Mouse (Mus musculus): ENCODE results near the gene Mdc1. TPM values are rescaled to one million over a fixed set of nuclear protein-coding genes. Genes with fewer than 3 reads are reported as not detected.
A peak's percentile ranks its signal among the peaks of the same experiment; 100 is the strongest.

Gene Mdc1
- total RNA-seq (2017) = 27.0 and 39.0 TPM in 2 replicates

DNA sequence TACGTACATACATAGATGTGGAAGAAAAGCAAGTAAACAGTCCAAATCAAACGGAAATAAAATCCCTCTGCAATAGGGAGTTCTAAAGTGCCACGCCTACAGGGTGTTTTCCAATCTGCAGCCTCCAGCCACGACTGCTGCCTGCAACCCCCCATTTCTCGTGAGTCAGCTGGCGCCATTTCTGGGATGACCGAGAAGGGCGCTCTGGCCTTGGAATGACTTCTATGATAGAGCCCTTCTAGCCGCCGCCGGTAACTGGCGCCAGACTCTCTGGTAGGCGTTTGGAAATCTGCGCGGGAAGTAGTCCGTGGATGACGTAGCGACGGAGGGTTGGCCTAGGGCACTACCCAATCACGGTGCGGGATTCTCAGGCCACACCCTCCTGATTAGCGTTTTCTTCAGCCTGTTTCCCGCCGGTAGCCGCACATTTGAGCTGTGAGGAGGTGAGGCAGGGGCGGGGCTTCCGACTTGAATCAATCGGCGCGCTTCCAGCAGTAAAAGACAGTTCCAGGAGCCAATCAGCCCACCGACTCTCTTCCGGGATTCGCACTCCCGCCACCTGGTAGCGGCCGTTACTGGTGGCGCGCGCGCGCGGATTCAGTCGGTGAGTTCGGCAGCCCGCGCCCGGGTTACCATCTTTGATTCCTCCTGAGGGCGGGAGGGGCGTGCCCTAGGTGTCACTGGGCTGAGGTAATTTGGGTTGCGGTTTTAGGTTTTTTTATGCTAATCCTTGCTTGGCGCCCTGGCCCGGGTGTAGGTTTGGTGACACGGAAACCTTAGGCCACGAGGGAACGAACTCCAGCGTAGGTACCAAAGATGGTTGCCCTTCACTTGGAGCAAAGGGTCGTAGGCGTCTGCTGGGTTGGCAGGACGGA lies at the start of gene Mdc1:
Mdc1 (plus strand) TSS at position 440 of the 875 bp plus-strand sequence.
- peak; percentile 75 for ATAC-seq (replicated peaks; ENCODE audit: low read depth, poor library complexity, severe bottlenecking)

DNA sequence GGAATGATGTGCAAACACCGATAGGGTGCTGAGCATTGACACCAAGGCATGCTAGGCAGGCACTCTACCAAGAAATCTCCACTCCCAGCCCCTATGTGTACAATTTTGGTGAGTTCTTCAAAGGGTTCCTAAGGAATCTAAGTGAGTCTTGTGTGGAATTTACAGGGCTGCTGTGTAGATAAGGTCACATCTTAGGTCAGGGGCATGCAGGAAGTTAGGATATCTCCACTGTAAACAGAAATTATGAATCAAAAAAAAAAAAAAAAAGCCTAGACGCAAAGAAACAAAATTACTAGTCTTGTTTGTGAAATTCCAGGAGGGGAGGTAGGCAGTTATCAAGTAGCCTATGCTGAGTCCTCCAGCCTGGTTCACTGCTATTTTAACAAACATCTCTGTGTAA lies 48.5 kb upstream of the Mdc1 start:
- ATAC-seq (replicated peaks; ENCODE audit: low read depth, poor library complexity, severe bottlenecking) = no peak

DNA sequence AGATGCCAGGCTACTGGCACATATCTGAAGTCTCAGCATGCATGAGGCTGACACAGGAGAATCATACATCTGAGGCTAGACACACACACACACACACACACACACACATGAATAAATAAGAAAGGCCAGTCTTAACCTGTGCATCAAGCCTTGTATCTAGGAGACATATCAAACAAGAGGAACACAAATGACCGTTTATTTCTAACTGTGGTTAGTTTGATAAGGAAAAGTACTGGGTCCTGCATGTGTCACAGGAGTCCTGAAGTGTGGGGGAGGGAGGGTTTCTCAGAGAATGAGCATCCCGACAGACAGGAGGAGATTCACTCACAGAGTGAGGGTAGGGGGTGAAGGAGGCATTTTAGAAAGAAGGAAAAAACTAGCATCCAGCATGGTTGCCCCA lies 46.2 kb upstream of the Mdc1 start:
- peak; percentile 35; the same call in 1 of the 2 replicates for ATAC-seq (replicated peaks; ENCODE audit: low read depth, poor library complexity, severe bottlenecking)

DNA sequence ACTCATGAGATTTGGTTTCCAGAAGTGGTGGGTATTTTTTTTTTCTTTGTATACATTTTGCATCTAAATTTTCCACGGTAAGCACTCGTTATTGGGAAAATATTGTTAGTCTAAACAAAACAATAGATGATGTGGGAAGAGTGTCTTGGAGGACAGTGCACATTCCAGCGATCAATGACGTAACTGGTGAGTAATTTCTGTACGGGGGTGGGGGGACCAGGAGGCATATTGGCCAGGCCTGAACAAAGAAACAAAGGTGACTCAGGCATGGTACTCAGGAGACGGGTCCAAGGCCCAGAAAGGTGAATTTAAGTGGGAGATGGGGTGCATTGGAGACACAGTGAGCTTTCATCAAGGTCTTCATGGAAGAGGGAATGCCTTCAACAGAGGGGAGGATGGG lies 45.7 kb upstream of the Mdc1 start:
- ATAC-seq (replicated peaks; ENCODE audit: low read depth, poor library complexity, severe bottlenecking) = no peak

DNA sequence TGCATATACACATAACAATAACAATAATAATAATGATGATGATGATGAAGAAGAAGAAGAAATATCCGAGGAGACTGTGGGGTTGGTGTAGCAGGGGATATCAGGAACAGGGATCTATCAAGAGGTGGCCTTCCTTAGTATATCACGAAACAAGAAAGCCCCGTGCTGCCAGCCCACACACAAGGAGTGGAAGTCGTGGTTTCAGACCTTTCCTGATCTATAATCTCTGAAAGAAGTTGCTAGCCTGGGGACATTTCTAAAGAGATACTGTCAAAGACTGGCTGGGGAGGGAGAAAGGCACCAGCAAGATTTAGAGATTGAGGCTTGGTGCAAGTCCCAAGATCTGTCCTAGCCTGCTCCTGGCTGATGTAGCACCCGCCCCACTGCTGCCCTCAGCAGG lies 44.5 kb upstream of the Mdc1 start:
- ATAC-seq (replicated peaks; ENCODE audit: low read depth, poor library complexity, severe bottlenecking) = 0 out of 2 replicates have a peak, but pooled peaks have one; percentile 20

DNA sequence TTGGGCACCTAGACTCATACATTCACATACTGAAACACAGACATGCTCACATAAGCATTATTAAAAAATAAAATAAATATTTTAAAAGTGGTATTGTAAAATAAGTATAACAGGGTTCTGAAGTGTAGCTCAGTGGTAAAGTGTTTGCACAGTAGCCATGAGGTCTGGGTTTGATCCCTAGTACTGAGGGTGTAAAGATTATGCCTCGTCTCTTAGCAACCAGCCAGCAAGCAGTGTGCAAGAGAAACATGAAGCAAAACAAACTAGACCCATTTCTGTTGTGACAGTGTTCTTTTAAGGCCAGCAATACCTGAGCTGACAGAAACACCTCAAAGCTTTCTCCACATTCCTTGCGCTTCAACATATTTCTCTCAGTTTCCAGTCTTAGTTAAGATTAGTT lies 40.4 kb upstream of the Mdc1 start:
- no peak for ATAC-seq (replicated peaks; ENCODE audit: low read depth, poor library complexity, severe bottlenecking)

DNA sequence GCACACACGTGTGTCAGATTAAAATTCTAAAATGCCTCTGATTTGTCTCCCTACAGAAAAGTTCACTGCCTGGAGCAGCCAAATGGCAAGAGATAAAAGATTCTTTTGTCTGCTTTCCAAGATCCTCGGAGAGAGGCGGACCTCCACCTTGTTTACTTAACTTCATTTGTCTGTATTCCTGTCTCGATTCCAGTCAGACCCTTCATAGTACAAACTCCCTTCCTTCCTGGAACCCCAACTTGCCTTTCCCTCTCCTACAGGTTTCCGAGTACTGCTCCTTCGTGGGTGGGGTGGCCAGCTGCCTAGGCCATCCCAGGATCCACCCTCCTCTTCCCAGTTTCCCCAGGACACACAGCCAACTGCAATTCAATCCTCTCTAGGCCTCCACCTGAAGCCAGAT lies 38.3 kb upstream of the Mdc1 start:
- ATAC-seq (replicated peaks; ENCODE audit: low read depth, poor library complexity, severe bottlenecking) = no peak

DNA sequence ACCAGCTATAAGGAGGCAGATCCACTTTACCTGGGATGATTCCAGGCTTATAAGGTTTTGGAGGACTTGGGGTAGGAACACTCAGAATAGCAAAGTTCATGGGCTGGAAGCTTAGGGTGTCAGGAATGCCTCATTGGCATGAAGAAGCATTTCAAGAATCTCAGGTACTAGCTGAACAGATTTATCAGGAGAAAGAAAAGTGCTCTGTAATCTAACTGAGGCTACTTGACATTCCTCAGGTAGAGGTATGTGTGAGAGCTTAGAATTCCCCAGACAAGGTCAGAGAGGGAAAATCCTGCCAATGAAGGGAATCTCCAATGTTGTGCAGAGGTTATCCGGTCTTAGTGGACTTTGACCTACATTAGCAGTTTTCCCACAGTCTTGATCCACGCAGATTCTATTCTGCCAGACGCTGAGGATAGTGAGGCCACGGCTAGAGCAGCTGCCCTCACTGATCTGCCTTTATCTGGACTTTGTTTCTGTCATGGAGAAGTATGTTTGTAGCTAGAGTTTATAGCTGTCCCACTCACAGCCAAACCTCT lies 37.4 kb upstream of the Mdc1 start:
- ATAC-seq (replicated peaks; ENCODE audit: low read depth, poor library complexity, severe bottlenecking) = no peak

DNA sequence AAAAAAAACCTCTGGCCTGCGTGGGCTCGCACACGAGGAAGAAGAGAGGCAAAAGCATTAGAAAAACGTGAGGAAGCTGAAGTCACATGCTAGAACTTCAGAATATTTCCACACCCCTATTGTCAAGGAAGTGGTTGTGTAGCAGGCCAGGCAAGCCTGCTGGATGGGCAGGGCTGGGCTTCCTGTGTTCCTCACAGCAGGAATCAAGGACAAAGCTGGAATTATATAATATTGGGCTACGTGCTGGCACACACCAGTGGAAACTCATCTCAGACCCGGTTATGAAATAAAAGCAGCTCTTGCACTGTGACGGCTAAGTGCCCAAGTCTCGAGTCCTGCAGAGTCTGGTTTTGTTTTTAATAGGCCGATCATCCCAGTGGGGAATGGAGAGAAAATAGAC lies 33.2 kb upstream of the Mdc1 start:
- no peak; the same call in 1 of the 2 replicates for ATAC-seq (replicated peaks; ENCODE audit: low read depth, poor library complexity, severe bottlenecking)

DNA sequence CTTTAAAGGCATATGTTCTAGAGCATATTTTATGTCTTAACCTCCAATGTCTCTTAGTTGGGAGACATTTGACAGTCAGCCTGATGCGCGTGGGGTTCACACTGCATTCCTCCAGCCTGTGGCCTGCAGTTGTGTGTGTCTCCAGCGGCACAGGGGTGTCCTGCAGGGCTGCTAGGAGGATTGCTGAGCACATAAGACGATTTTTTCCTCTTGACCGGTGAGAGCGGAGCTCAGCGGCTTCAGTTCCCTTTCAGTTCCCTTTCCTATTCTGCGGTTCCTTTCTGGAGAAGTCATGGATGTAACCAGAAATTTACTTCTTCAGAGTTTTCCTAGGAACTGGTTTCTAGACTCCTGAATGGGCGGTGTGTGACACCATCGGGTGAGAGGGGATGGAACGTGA lies 31.9 kb upstream of the Mdc1 start:
- ATAC-seq (replicated peaks; ENCODE audit: low read depth, poor library complexity, severe bottlenecking) = no peak

DNA sequence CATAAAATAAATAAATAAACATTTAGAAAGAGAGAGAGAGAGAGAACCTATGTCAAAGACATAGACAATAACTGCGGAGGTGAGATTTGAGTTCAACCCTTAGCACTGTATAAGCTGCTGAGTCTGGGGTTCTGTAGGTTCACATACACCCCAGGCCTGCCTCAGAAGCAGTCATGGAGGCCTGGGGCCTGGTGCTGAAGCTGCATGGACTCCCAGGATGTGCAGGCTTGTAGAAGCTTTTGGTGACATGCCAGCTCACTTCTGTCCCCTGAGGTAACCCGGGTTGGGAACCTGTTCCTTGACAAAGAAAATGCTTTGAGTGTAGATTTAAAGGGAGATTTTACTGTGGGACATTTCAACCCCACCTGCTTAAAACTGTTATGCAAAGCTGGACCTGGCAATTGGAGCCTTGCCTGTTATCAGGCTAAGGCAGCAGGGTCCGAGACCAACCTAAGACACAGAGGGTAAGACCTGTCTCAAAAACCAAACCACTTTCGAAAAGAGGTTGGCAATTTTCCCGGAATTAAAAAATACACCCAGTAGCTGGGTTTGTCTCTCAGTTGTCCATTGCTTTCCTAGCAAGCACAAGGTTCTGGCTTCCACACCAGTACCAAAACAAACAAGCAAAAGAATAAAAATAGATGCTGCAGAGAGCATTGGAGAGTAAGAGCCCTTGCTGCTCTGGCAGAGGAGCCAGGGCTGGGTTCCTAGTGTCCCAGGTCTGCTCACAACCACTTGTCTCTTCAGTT lies 30.2 kb upstream of the Mdc1 start:
- ATAC-seq (replicated peaks; ENCODE audit: low read depth, poor library complexity, severe bottlenecking) = no peak

DNA sequence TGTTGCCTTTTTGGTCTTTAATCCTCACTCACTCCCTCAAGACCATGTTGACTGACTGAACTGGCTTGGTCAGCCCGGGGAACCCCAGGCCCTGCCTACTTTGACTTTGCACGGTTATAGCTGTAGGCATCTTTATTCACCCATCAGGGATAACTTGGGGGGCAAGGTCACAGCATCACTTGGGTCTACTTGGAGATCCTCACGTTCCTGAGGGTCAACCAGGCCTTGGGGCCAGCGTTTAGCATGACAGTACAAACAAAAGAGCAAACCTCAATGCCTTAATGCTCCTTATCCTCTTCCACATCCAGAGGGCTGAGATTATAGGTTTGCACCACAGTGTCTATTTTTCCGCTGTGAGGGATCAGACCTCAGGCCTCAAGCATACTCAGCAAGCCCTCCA lies 29.0 kb upstream of the Mdc1 start:
- ATAC-seq (replicated peaks; ENCODE audit: low read depth, poor library complexity, severe bottlenecking) = no peak

DNA sequence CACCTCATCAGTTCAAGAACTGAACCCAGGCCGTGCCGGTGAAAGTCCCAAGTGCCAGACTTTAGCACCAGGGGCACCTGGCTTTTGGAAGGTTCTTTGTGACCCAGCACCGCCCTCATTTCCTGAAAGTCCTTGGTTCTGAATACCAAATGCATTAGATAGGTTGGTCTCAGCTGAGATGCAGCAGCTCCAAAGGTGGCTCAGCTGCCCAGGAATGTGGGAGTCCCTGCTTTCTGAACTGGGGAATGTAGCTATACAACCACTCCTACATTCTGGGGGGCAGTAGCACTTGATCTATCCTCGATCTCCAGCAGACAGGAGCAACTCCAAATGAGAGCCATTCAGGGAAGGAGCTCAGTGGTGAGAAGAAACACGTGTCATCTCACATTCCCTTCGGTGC lies 28.6 kb upstream of the Mdc1 start:
- no peak for ATAC-seq (replicated peaks; ENCODE audit: low read depth, poor library complexity, severe bottlenecking)

DNA sequence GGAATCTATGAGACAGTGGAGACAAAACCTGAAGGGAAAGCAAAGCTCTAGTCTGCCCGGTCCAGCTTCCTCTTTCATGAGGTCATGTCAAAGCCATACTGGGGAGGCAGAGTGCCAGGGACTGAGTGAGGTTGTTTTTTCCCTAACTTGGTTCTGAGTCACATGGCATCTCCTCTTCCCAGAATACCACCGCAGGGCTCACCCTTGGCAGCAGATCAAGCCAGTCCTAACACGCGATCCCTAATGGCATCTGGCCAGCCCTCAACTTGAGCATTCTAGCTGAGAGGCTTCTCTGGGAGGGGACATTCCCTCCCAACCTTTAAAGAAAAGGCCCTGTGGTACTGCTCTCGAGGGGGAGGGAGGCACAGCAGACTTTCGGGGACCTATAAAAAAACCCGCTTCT lies 28.1 kb upstream of the Mdc1 start:
- peak; percentile 76 for ATAC-seq (replicated peaks; ENCODE audit: low read depth, poor library complexity, severe bottlenecking)

DNA sequence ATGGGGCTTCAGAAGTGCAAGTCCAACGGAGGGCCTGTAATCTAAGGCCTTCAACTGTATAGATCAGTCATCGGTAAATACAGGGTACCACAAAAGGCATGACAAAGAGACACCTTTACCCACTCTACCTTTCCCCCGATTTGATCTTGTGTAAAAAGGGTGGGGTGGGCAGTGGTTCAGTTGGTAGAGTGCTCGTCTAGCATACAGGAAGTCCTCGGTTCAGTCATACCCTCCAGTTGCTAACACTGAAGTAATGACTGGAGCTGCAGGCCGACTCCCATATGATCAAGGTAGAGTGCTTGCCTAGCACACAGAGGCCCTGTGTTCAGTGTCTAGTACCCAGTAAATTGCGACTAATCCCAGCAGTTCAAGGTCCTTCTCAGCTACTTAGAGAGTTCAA lies 27.7 kb upstream of the Mdc1 start:
- ATAC-seq (replicated peaks; ENCODE audit: low read depth, poor library complexity, severe bottlenecking) = peak; percentile 30

DNA sequence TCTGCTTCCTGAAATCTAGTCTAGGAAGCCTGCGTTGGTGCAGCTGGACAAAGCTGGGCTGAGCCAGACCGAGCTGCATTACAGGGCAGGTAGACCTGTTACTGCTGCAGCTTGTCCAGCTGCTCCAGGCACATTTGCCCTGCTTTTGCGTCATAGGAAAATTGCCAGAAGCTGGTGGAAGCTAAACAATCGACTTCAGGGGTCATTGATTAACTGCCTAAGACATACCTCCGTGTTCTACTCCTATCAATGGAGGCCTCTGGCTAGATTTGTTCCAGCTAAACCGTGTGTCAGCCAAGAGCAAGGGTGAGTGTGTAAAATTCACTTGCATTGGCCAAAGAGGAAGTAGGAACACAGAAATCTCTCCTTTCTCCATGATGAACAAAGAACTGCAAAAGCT lies 26.6 kb upstream of the Mdc1 start:
- ATAC-seq (replicated peaks; ENCODE audit: low read depth, poor library complexity, severe bottlenecking) = no peak

DNA sequence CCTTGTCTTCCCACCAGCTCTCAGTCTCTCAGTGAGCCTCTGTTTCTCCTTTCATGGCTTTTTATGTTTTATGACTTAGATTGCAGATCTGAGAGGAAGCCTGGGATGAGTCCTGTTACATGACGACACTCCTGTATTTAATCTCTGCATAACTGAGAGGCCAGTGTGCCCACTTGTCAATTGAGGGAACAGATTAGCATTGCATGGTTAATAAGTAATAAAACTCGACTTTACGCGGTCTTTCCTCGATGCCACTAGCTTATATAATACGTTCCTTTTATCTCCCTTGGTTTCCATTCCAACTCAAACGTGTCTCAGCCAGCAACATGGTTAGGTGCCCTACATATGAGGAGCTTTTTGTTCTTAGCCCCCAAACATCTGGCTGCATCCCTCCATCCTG lies 25.5 kb upstream of the Mdc1 start:
- ATAC-seq (replicated peaks; ENCODE audit: low read depth, poor library complexity, severe bottlenecking) = no peak

DNA sequence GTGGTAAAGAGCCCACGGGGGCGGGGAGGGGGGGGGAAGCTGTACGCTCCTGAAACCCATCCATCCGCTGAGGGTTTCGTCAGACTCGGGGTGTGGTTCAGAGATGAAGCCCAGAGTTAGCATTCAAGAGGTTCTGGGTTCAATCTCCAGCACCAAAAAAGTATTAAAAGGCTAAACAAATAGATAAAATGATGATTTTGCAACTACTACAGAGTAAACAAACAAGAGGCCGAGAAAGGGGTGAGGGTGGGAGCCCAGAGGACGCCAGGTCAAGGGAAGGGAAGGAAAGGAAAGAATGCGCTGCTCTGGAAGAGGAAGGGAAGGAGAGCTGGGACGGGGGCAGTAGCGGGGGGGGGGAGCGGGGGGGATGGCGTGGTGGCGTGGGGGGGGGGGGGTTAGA lies 24.6 kb upstream of the Mdc1 start:
- ATAC-seq (replicated peaks; ENCODE audit: low read depth, poor library complexity, severe bottlenecking) = no peak

DNA sequence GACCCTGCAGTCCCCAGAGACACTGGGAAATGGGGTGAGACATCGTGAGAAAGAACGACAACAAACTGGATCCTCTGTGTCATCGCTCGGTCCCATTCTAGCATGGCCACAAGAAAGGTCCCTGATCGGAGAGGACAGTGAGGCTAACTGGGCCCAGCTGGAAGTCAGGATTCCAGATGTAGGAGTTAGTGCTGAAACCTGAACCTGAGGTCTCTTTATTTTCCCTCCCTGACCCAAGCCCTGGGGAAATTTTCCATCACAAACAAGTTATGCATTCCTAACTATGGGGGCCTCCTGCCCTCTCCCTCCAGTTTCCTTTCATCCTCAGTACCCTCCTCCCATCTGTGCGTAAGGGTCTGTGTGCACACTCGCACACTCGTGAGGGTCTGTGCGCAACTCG lies 24.1 kb upstream of the Mdc1 start:
- no peak for ATAC-seq (replicated peaks; ENCODE audit: low read depth, poor library complexity, severe bottlenecking)

DNA sequence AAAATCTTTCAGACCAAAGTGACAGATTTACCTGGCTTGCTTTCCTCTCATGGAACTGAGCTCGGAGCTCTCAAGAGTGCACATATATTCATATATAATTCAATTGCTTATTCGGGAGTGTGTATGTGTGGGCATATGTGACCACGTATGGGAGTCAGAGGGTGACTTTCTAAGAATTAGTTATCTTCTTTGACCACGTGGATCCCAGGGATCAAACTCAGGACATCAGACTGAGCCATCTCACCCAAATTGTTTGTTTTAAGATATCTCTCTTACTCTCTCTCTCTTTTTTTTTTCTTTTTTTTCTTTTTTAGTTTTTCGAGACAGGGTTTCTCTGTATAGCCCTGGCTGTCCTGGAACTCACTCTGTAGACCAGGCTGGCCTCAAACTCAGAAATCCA lies 21.2 kb upstream of the Mdc1 start:
- no peak for ATAC-seq (replicated peaks; ENCODE audit: low read depth, poor library complexity, severe bottlenecking)
